Mouse (Mus musculus) small intestine, adult 2 months (tissue): ENCODE results near the gene Poln.

ENCODE experiments used
- CTCF ChIP-seq: fragments of 200-500 bp; IDR thresholded peaks from 2 replicates; pipeline ENCODE4 v1.5.1; 2012; ENCODE audit warnings: low read depth, mild to moderate bottlenecking, control low read depth, inconsistent platforms, low read length, moderate library complexity, mixed read lengths; ENCODE audit not compliant: insufficient replicate concordance, insufficient read length; ENCODE audit errors: extremely low read depth
- POLR2A ChIP-seq: fragments of 200-500 bp; IDR thresholded peaks from 2 replicates; pipeline ENCODE4 v1.6.1; 2012; ENCODE audit warnings: low read depth, mild to moderate bottlenecking, control low read depth, inconsistent platforms, low read length, moderate library complexity

GRCm38 (mm10) chr5:33998505-33998877 lies 170.8 kb downstream of the Poln start:
- TF ChIP-seq POLR2A (no peak), CTCF (no peak)
